10 mouse cellular contexts compared by ENCODE assay signal in the genomic region with DNA sequence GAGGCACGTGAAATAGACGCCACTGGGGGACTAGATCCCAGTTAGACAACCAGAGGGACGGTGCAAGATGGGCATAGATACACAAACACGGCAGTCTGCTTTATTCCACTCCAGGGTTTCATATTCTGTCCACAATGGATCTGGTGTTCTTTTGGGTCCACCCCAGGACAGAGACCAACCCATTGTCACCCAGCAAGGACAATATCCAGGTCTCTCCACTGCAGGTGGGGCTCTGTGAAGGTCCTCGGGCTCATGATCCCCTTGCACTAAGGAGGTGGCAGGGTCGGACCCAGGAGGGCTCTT. TPM values are rescaled to one million over a fixed set of nuclear protein-coding genes. Genes with fewer than 3 reads are reported as not detected.
DNase-seq lines count a peak whose midpoint lies in the region; ATAC-seq and TF ChIP-seq lines count a peak whose summit lies in the region.
"Had no signal": no experiment of that assay in that cellular context is flagged by ENCODE, and none has a peak within 500 bp of the region (broad histone marks: within the 10 kb centered on the region; RNA-seq: fewer than 3 reads in every experiment).

No protein-coding gene starts in this region.

- H3K27me3 ChIP-seq in heart, embryonic 10.5 days (ENCODE audit: insufficient read depth, poor library complexity, severe bottlenecking) = no peaks in the 10 kb centered on the region
- H3K27me3 ChIP-seq in hindbrain, embryonic 10.5 days (ENCODE audit: insufficient read depth, poor library complexity, severe bottlenecking) = no peaks in the 10 kb centered on the region
- H3K27me3 ChIP-seq in liver, embryonic 16.5 days (ENCODE audit: control insufficient read depth, insufficient read depth, low read depth, low read length) = no peaks in the 10 kb centered on the region

- ATAC-seq in liver, embryonic 16.5 days (ENCODE audit: low read depth) = no peak
- ATAC-seq in monocyte, adult 5-6 weeks (replicated peaks; ENCODE audit: insufficient number of reproducible peaks, low FRiP score, low TSS enrichment, poor library complexity, severe bottlenecking) = no peak

- H3K36me3 ChIP-seq in heart, embryonic 10.5 days = peaks cover 49% of the 10 kb centered on the region
- H3K36me3 ChIP-seq in ES-E14 (ENCODE audit: control insufficient read depth, insufficient read depth, low read length, poor library complexity, severe bottlenecking) = peaks cover 39% of the 10 kb centered on the region
- peaks cover 51% of the 10 kb centered on the region for H3K36me3 ChIP-seq in hindbrain, embryonic 10.5 days
- H3K36me3 ChIP-seq in liver, embryonic 16.5 days (ENCODE audit: control insufficient read depth, insufficient read depth) = peaks cover 16% of the 10 kb centered on the region

- peaks cover 34% of the 10 kb centered on the region for H3K4me1 ChIP-seq in heart, embryonic 10.5 days
- peaks cover 0 to 19% of the 10 kb centered on the region in 2 experiments; a peak in 2 of 4 replicates for H3K4me1 ChIP-seq in ES-E14 (ENCODE audit: control insufficient read depth in 2 of 2, insufficient read depth in 2 of 2, low read length in 2 of 2, poor library complexity in 1 of 2)
- peaks cover 46% of the 10 kb centered on the region for H3K4me1 ChIP-seq in hindbrain, embryonic 10.5 days (replicated peaks)
- peaks cover 32% of the 10 kb centered on the region for H3K4me1 ChIP-seq in liver, embryonic 16.5 days (ENCODE audit: control insufficient read depth, low read depth, low read length)

- no peak overlapping the region for H3K9ac ChIP-seq in ES-E14 (ENCODE audit: insufficient read depth, low read depth, low read length, poor library complexity, severe bottlenecking)
- 0 out of 2 replicates have a peak overlapping the region, but pooled peaks have one; percentile 14 for H3K9ac ChIP-seq in liver, embryonic 16.5 days (ENCODE audit: low read depth, low read length)

- peak overlapping the region; percentile 71 for H3K4me2 ChIP-seq in liver, embryonic 16.5 days (ENCODE audit: low read depth, low read length)

- 0 out of 2 replicates have a peak overlapping the region, but pooled peaks have one; percentile 6 for H3K27ac ChIP-seq in heart, embryonic 10.5 days
- peak overlapping the region; percentile 37; the same call in 1 of the 2 replicates for H3K27ac ChIP-seq in ES-E14 (ENCODE audit: insufficient read depth, low read depth, low read length, poor library complexity, severe bottlenecking)
- peak overlapping the region; percentile 75 for H3K27ac ChIP-seq in hindbrain, embryonic 10.5 days
- peak overlapping the region; percentile 83 for H3K27ac ChIP-seq in liver, embryonic 16.5 days (ENCODE audit: low read length)

- H3K9me3 ChIP-seq in heart, embryonic 10.5 days = no peaks in the 10 kb centered on the region
- H3K9me3 ChIP-seq in ES-E14 (ENCODE audit: control insufficient read depth, insufficient read depth, low read depth, low read length) = no peaks in the 10 kb centered on the region
- H3K9me3 ChIP-seq in hindbrain, embryonic 10.5 days = no peaks in the 10 kb centered on the region
- no peaks in the 10 kb centered on the region for H3K9me3 ChIP-seq in liver, embryonic 16.5 days (replicated peaks; ENCODE audit: control insufficient read depth, low read length)

- in situ Hi-C loops in ES-E14 (cut with MboI; ENCODE audit: low sequenced_read_pairs in 2 of 2, unreplicated experiment in 2 of 2) = no loop called here

- WGBS in heart, embryonic 10.5 days = 30% methylated on average over 6 of the region's 6 CpGs
- 25% methylated on average over 6 of the region's 6 CpGs for WGBS in hindbrain, embryonic 10.5 days
- WGBS in liver, embryonic 16.5 days (ENCODE audit: insufficient replicate concordance) = 22% methylated on average over 6 of the region's 6 CpGs

- peak overlapping the region; percentile 8; the same call in 1 of the 2 replicates for H3K4me3 ChIP-seq in heart, embryonic 10.5 days
- H3K4me3 ChIP-seq in ES-E14 (ENCODE audit: insufficient read depth in 1 of 2, low read depth in 1 of 2, low read length in 2 of 2, poor library complexity in 1 of 2, severe bottlenecking in 1 of 2) = no peak overlapping the region
- H3K4me3 ChIP-seq in hindbrain, embryonic 10.5 days = peak overlapping the region; percentile 61; the same call in 1 of the 2 replicates
- H3K4me3 ChIP-seq in liver, embryonic 16.5 days (ENCODE audit: low read depth, low read length) = peak overlapping the region; percentile 51; the same call in 1 of the 2 replicates

- intact Hi-C loops in heart, postnatal 36 days (cut with DNase I) = no loop called here

- DNase-seq in heart, embryonic 10.5 days (ENCODE audit: low spot score) = no peak
- no peak for DNase-seq in heart, postnatal 36 days
- no peak for DNase-seq in ES-E14 (ENCODE audit: low read depth, low spot score)
- DNase-seq in hindbrain, embryonic 10.5 days (ENCODE audit: low spot score) = peak; percentile 17
- no peak for DNase-seq in urinary bladder, postnatal 14 days (ENCODE audit: low spot score)
- no peak for DNase-seq in heart, adult 18-20 months

TF ChIP-seq in ES-E14, 5 proteins besides CTCF, POLR2A, EP300 and RAD21:
- TF ChIP-seq MAFK (IDR thresholded peaks at IDR 0.05; ENCODE audit: insufficient read depth, low read depth, low read length) (no peak), CHD2 (IDR thresholded peaks at IDR 0.05; ENCODE audit: low read depth, low read length) (no peak), ZNF384 (IDR thresholded peaks at IDR 0.05; ENCODE audit: low read depth, low read length) (no peak), HCFC1 (IDR thresholded peaks at IDR 0.05; ENCODE audit: borderline replicate concordance, insufficient read depth, low read length) (no peak), ZC3H11A (IDR thresholded peaks at IDR 0.05; ENCODE audit: borderline replicate concordance, low read depth, low read length) (no peak)

RNA-seq across cellular contexts. Expression of a gene that starts 0.4 kb away (rescaled TPM):
- polyA plus RNA-seq in heart, embryonic 10.5 days (2016; fragmentation: Nextera tagmentation; extraction: Ambion mirVana) = 11.7 and 19.1 TPM in 2 replicates
- total RNA-seq in heart, postnatal 36 days (2021) = 1 to 10 TPM; 1.4 to 2.1 TPM
- 60.3 and 123 TPM in 2 replicates for total RNA-seq in ES-E14 (2012; rRNA removed)
- polyA plus RNA-seq in hindbrain, embryonic 10.5 days (2016; fragmentation: Nextera tagmentation; extraction: Ambion mirVana) = 22.4 and 26.8 TPM in 2 replicates
- polyA plus RNA-seq in liver, embryonic 16.5 days (2015; fragmentation: Nextera tagmentation; extraction: Ambion mirVana) = 1.8 and 2.1 TPM in 2 replicates
- not detected in 3 replicates for total RNA-seq in monocyte, adult 5-6 weeks (2017)
- total RNA-seq in heart, adult 18-20 months (2021) = 1 to 10 TPM; 1.8 to 2.0 TPM

RNA-seq across cellular contexts. Expression of a gene that starts 11.3 kb away (rescaled TPM):
- polyA plus RNA-seq in heart, embryonic 10.5 days (2016; fragmentation: Nextera tagmentation; extraction: Ambion mirVana) = 563 and 740 TPM in 2 replicates
- 100 to 1,000 TPM; 104 to 107 TPM for total RNA-seq in heart, postnatal 36 days (2021)
- 413 and 429 TPM in 2 replicates for total RNA-seq in ES-E14 (2012; rRNA removed)
- polyA plus RNA-seq in hindbrain, embryonic 10.5 days (2016; fragmentation: Nextera tagmentation; extraction: Ambion mirVana) = 843 and 861 TPM in 2 replicates
- polyA plus RNA-seq in liver, embryonic 16.5 days (2015; fragmentation: Nextera tagmentation; extraction: Ambion mirVana) = 95.6 and 98.6 TPM in 2 replicates
- 57.2 to 80.2 TPM (median 58.1 TPM) in 3 replicates for total RNA-seq in monocyte, adult 5-6 weeks (2017)
- total RNA-seq in heart, adult 18-20 months (2021) = 100 to 1,000 TPM in 1 of 2 experiments, 10 to 100 TPM in 1; 90.3 to 110 TPM

RNA-seq across cellular contexts. Expression of a gene that starts 22.4 kb away (rescaled TPM):
- polyA plus RNA-seq in heart, embryonic 10.5 days (2016; fragmentation: Nextera tagmentation; extraction: Ambion mirVana) = 61.8 and 71.1 TPM in 2 replicates
- total RNA-seq in heart, postnatal 36 days (2021) = 10 to 100 TPM; 27.3 to 31.7 TPM
- total RNA-seq in ES-E14 (2012; rRNA removed) = 45.9 and 68.4 TPM in 2 replicates
- 76.7 and 78.1 TPM in 2 replicates for polyA plus RNA-seq in hindbrain, embryonic 10.5 days (2016; fragmentation: Nextera tagmentation; extraction: Ambion mirVana)
- polyA plus RNA-seq in liver, embryonic 16.5 days (2015; fragmentation: Nextera tagmentation; extraction: Ambion mirVana) = 39.8 and 43.2 TPM in 2 replicates
- 83.1 to 122 TPM (median 104 TPM) in 3 replicates for total RNA-seq in monocyte, adult 5-6 weeks (2017)
- total RNA-seq in heart, adult 18-20 months (2021) = 10 to 100 TPM; 21.3 to 29.5 TPM

RNA-seq across cellular contexts. Expression of a gene that starts 23.4 kb away (rescaled TPM):
- polyA plus RNA-seq in heart, embryonic 10.5 days (2016; fragmentation: Nextera tagmentation; extraction: Ambion mirVana) = 44.9 and 57.9 TPM in 2 replicates
- 10 to 100 TPM; 10.2 to 11.2 TPM for total RNA-seq in heart, postnatal 36 days (2021)
- total RNA-seq in ES-E14 (2012; rRNA removed) = 11.9 and 13.0 TPM in 2 replicates
- 69.6 and 73.9 TPM in 2 replicates for polyA plus RNA-seq in hindbrain, embryonic 10.5 days (2016; fragmentation: Nextera tagmentation; extraction: Ambion mirVana)
- polyA plus RNA-seq in liver, embryonic 16.5 days (2015; fragmentation: Nextera tagmentation; extraction: Ambion mirVana) = 11.0 and 12.2 TPM in 2 replicates
- 2.7 to 13.0 TPM (median 7.7 TPM) in 3 replicates for total RNA-seq in monocyte, adult 5-6 weeks (2017)
- total RNA-seq in heart, adult 18-20 months (2021) = 1 to 10 TPM; 8.1 to 9.7 TPM

RNA-seq across cellular contexts. Expression of a gene that starts 32.1 kb away (rescaled TPM):
- polyA plus RNA-seq in heart, embryonic 10.5 days (2016; fragmentation: Nextera tagmentation; extraction: Ambion mirVana) = 0.25 TPM in 1 of 2 replicates, not detected in the other
- not detected for total RNA-seq in heart, postnatal 36 days (2021)
- 0.49 and 0.85 TPM in 2 replicates for total RNA-seq in ES-E14 (2012; rRNA removed)
- polyA plus RNA-seq in hindbrain, embryonic 10.5 days (2016; fragmentation: Nextera tagmentation; extraction: Ambion mirVana) = 0.08 TPM in 1 of 2 replicates, not detected in the other
- 0.12 TPM in 1 of 2 replicates, not detected in the other for polyA plus RNA-seq in liver, embryonic 16.5 days (2015; fragmentation: Nextera tagmentation; extraction: Ambion mirVana)
- not detected in 3 replicates for total RNA-seq in monocyte, adult 5-6 weeks (2017)
- not detected for total RNA-seq in heart, adult 18-20 months (2021)
- total RNA-seq: adrenal gland, adult 8-10 months had no signal
- polyA plus RNA-seq: small intestine, adult 2 months had no signal

Comparison
In these comparisons a context has a peak if more than half of its experiments do, and no peak if none do; other contexts are left out.
1. H3K27ac ChIP-seq: peak in every context shown above with its lines; median percentile 83 in liver, embryonic 16.5 days; 75 in hindbrain, embryonic 10.5 days; 37 in ES-E14; 6 in heart, embryonic 10.5 days.
2. H3K4me3 ChIP-seq: peak in heart, embryonic 10.5 days (single experiment), hindbrain, embryonic 10.5 days (single experiment) and liver, embryonic 16.5 days (single experiment); none in ES-E14 (0 of 2).
3. RNA of a gene that starts 0.4 kb away (total RNA-seq): 60.3 to 123 TPM in ES-E14; 1.4 to 2.1 TPM in heart, postnatal 36 days, 1.8 to 2.0 TPM in heart, adult 18-20 months and not detected in monocyte, adult 5-6 weeks; every median in the first group is over 10 times any median in the second.